Mouse (Mus musculus) small intestine, adult 2 months (tissue): ENCODE results near the gene Sez6l2.

Experiments
- CTCF ChIP-seq: fragments of 200-500 bp; IDR thresholded peaks from 2 replicates; pipeline ENCODE4 v1.5.1; 2012; ENCODE audit warnings: low read depth, mild to moderate bottlenecking, control low read depth, inconsistent platforms, low read length, moderate library complexity, mixed read lengths; ENCODE audit not compliant: insufficient replicate concordance, insufficient read length; ENCODE audit errors: extremely low read depth
- POLR2A ChIP-seq: fragments of 200-500 bp; IDR thresholded peaks from 2 replicates; pipeline ENCODE4 v1.6.1; 2012; ENCODE audit warnings: low read depth, mild to moderate bottlenecking, control low read depth, inconsistent platforms, low read length, moderate library complexity

GRCm38 (mm10) chr7:126919973-126920372, 30.4 kb upstream of the Sez6l2 start:
- TF ChIP-seq CTCF (no peak), POLR2A (no peak)
